Comparison of ENCODE assay signal across 14 mouse cellular contexts in the genomic region with DNA sequence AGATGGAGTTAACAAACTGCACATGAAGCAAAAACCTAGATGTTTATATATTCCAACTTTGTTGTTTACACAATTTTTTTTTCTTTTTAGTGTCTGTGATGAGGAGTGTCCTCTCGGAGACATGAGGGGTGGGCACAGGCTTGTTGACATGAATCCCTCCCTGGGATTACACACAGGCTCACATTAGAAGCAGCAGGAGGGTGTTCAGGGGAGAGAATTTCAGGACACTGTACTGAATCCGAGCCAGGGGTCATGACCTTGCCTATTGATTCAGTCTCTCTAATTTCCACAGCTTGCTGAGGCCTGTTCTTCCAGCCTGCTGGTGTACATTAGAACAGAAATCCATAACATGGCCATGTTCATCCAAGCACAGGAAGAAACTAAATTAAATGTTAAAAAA.
DNase-seq lines count a peak whose midpoint lies in the region; ATAC-seq and TF ChIP-seq lines count a peak whose summit lies in the region.
"Had no signal": no experiment of that assay in that cellular context is flagged by ENCODE, and none has a peak within 500 bp of the region (broad histone marks: within the 10 kb centered on the region; RNA-seq: fewer than 3 reads in every experiment).

No protein-coding gene starts in this region.

- peak; percentile 43 for DNase-seq in hindbrain, embryonic 11.5 days (ENCODE audit: low spot score)
- no peak for DNase-seq in hindbrain, postnatal 0 days (ENCODE audit: low spot score)
- DNase-seq in CD4-positive helper T cell, adult 2 months (ENCODE audit: low read depth, low spot score): peak; percentile 4
- DNase-seq in embryo, embryonic 11 days: peak; percentile 51
- peak; percentile 75 for DNase-seq in lung, postnatal 0 days (ENCODE audit: low spot score)
- DNase-seq in left cerebral cortex, adult 18-20 months (ENCODE audit: low spot score in 2 of 2): no peak
- no peak for DNase-seq in B cell, adult 2 months
- no peak for DNase-seq in kidney, adult 11 months
- DNase-seq: cerebellum, adult 9-11 months; kidney, adult 9 months; left cerebral cortex, postnatal 4 days had no signal

- H3K27ac ChIP-seq in hindbrain, embryonic 11.5 days (ENCODE audit: low read depth, low read length): no peak overlapping the region
- H3K27ac ChIP-seq in hindbrain, postnatal 0 days: no peak overlapping the region
- no peak overlapping the region for H3K27ac ChIP-seq in lung, postnatal 0 days (ENCODE audit: low read length)
- H3K27ac ChIP-seq: liver, embryonic 14.5 days had no signal

- TF ChIP-seq CTCF in hindbrain, postnatal 0 days (IDR thresholded peaks at IDR 0.05; ENCODE audit: low read depth): no peak
- no peak for TF ChIP-seq CTCF in lung, postnatal 0 days (IDR thresholded peaks at IDR 0.05)

- no peak overlapping the region for H3K9ac ChIP-seq in hindbrain, embryonic 11.5 days (ENCODE audit: low read depth, low read length)
- H3K9ac ChIP-seq in hindbrain, postnatal 0 days (replicated peaks; ENCODE audit: low read length): no peak overlapping the region
- no peak overlapping the region for H3K9ac ChIP-seq in lung, postnatal 0 days (replicated peaks; ENCODE audit: low read depth)
- H3K9ac ChIP-seq: heart, embryonic 12.5 days; liver, embryonic 14.5 days had no signal

- no peaks in the 10 kb centered on the region for H3K36me3 ChIP-seq in hindbrain, embryonic 11.5 days (ENCODE audit: control insufficient read depth, insufficient read depth, low read length)
- H3K36me3 ChIP-seq in hindbrain, postnatal 0 days (ENCODE audit: insufficient read depth, low read length): no peaks in the 10 kb centered on the region
- no peaks in the 10 kb centered on the region for H3K36me3 ChIP-seq in lung, postnatal 0 days (ENCODE audit: insufficient read depth, low read length)
- H3K36me3 ChIP-seq: heart, embryonic 12.5 days had no signal

- no peaks in the 10 kb centered on the region for H3K9me3 ChIP-seq in hindbrain, embryonic 11.5 days (ENCODE audit: control insufficient read depth, low read length)
- no peaks in the 10 kb centered on the region for H3K9me3 ChIP-seq in hindbrain, postnatal 0 days (ENCODE audit: low read length)
- H3K9me3 ChIP-seq in lung, postnatal 0 days (ENCODE audit: low read length): no peaks in the 10 kb centered on the region
- H3K9me3 ChIP-seq: heart, embryonic 12.5 days had no signal

- no peak for ATAC-seq in hindbrain, embryonic 11.5 days (ENCODE audit: low FRiP score)
- ATAC-seq in hindbrain, postnatal 0 days: no peak
- peak; percentile 91 for ATAC-seq in lung, postnatal 0 days
- ATAC-seq: forebrain, embryonic 16.5 days had no signal

- H3K4me2 ChIP-seq in hindbrain, embryonic 11.5 days (replicated peaks; ENCODE audit: low read depth, low read length): no peak overlapping the region
- H3K4me2 ChIP-seq in hindbrain, postnatal 0 days (ENCODE audit: low read depth, low read length): no peak overlapping the region
- no peak overlapping the region for H3K4me2 ChIP-seq in lung, postnatal 0 days (replicated peaks; ENCODE audit: low read depth, low read length)
- H3K4me2 ChIP-seq: heart, embryonic 12.5 days had no signal

- no peaks in the 10 kb centered on the region for H3K27me3 ChIP-seq in hindbrain, embryonic 11.5 days (ENCODE audit: control insufficient read depth, insufficient read depth, low read length)
- no peaks in the 10 kb centered on the region for H3K27me3 ChIP-seq in hindbrain, postnatal 0 days (ENCODE audit: insufficient read depth, low read length)
- no peaks in the 10 kb centered on the region for H3K27me3 ChIP-seq in lung, postnatal 0 days (replicated peaks; ENCODE audit: insufficient read depth, low read length)
- H3K27me3 ChIP-seq: heart, embryonic 12.5 days had no signal

- 26% methylated on average over 2 of the region's 2 CpGs for WGBS in hindbrain, embryonic 11.5 days
- WGBS in hindbrain, postnatal 0 days: 39% methylated on average over 2 of the region's 2 CpGs
- 16% methylated on average over 2 of the region's 2 CpGs for WGBS in lung, postnatal 0 days

- no peak for TF ChIP-seq EP300 in lung, postnatal 0 days (IDR thresholded peaks at IDR 0.05)

- H3K4me3 ChIP-seq in hindbrain, embryonic 11.5 days (ENCODE audit: low read depth, low read length): no peak overlapping the region
- no peak overlapping the region for H3K4me3 ChIP-seq in hindbrain, postnatal 0 days (ENCODE audit: low read length)
- H3K4me3 ChIP-seq in lung, postnatal 0 days (ENCODE audit: low read depth, low read length): no peak overlapping the region
- H3K4me3 ChIP-seq: heart, embryonic 12.5 days had no signal

- H3K4me1 ChIP-seq in hindbrain, embryonic 11.5 days (replicated peaks; ENCODE audit: control insufficient read depth, insufficient read depth, low read length): no peaks in the 10 kb centered on the region
- H3K4me1 ChIP-seq in hindbrain, postnatal 0 days (ENCODE audit: insufficient read depth, low read length): no peaks in the 10 kb centered on the region
- no peaks in the 10 kb centered on the region for H3K4me1 ChIP-seq in lung, postnatal 0 days (ENCODE audit: insufficient read depth, low read depth, low read length)
- H3K4me1 ChIP-seq: heart, embryonic 12.5 days had no signal

Comparison
In these comparisons a context has a peak if more than half of its experiments do, and no peak if none do; other contexts are left out.
1. DNase-seq: peak in hindbrain, embryonic 11.5 days (single experiment), CD4-positive helper T cell, adult 2 months (single experiment), embryo, embryonic 11 days (single experiment) and lung, postnatal 0 days (single experiment); none in hindbrain, postnatal 0 days (single experiment), left cerebral cortex, adult 18-20 months (0 of 2), B cell, adult 2 months (0 of 2) and kidney, adult 11 months (single experiment).